Mouse (Mus musculus): ENCODE data around the gene Mettl9. TPM values are rescaled to one million over a fixed set of nuclear protein-coding genes. Genes with fewer than 3 reads are reported as not detected.

Mettl9 gene
- total and polyA plus RNA-seq, 2 experiments from 2014 or later = 118 to 154 TPM

DNA sequence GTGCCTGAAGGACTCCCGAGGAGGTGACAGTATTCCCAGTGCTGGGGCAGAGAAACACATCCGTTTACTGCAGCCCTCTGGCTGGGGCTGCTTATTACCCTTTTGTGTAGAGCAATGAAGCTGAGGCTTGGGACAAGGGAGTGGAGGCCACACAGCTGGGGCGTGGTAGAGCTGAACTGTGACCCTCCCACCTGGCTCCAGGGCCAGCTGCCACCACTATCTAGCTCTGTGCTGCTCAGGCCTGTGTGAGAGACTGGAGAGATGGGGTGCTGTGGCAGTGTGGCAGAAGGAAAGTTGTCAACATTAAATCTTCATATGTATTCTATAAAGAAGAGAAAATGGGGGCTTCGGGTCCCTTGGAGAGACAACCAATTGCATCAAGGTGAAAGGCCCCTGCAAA is 58.8 kb downstream of the Mettl9 start:
- Histone ChIP-seq H3K4me1 (ENCODE audit: insufficient read depth) (no peaks in the 10 kb centered on the region), H3K27ac (ENCODE audit: low read depth, low read length) (no peak overlapping the region), H3K9ac (no peak overlapping the region), H3K36me3 (ENCODE audit: insufficient read depth) (no peaks in the 10 kb centered on the region), H3K27me3 (ENCODE audit: insufficient read depth, low read length) (no peaks in the 10 kb centered on the region), H3K9me3 (ENCODE audit: low read length) (no peaks in the 10 kb centered on the region), H3K4me2 (ENCODE audit: low read depth) (no peak overlapping the region), H3K4me3 (ENCODE audit: low read depth, low read length) (no peak overlapping the region)
- ATAC-seq (no peak), DNase-seq (no peak)
- no peak for TF ChIP-seq CTCF (IDR thresholded peaks at IDR 0.05; ENCODE audit: low read depth)
- WGBS = 72% methylated on average over 4 of the region's 4 CpGs

DNA sequence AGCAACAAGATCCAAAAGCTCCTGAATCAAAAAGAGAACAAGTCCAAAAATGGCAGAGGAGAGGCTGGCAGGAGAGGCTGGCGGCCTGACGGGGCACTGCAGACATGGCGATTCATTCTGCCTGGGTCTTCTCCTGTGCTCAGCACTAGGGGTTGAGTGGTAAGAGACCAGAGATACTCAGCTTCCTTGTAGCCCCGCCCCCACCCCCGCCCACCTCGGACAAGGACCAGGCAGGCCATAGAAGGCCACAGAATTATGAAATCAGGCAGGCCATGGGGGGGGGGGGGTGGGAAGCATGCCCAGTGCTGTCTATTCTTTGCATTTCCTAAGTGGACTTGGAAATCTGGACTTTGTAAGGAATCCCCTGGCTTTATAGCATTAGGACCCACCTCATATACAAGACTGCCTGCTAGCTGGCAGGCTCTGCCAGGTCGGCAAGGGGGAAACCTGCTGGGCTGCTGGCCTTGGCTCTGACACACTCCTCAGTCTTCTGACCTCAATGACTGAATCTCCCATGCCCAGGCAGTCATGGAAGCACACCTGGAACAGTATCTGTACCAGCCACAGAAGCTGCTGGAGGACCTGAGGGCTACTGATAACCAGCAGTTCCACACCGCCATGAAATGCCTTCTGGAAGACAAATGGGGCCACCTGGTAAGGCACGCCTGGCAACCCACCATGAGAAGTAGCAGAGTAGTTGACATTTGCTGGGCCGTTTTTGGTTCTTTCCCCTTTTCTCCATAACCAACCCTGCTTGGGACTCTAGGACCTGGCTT is 64.6 kb downstream of the Mettl9 start:
- WGBS = 71% methylated on average over 10 of the region's 10 CpGs
- Histone ChIP-seq H3K27me3 (ENCODE audit: insufficient read depth, low read length) (no peaks in the 10 kb centered on the region), H3K4me2 (ENCODE audit: low read depth) (no peak overlapping the region), H3K27ac (ENCODE audit: low read depth, low read length) (no peak overlapping the region), H3K9me3 (ENCODE audit: low read length) (no peaks in the 10 kb centered on the region), H3K4me1 (ENCODE audit: insufficient read depth) (no peaks in the 10 kb centered on the region), H3K4me3 (ENCODE audit: low read depth, low read length) (no peak overlapping the region), H3K9ac (no peak overlapping the region), H3K36me3 (ENCODE audit: insufficient read depth) (no peaks in the 10 kb centered on the region)
- no peak for TF ChIP-seq CTCF (IDR thresholded peaks at IDR 0.05; ENCODE audit: low read depth)
- no peak for ATAC-seq
- DNase-seq = no peak

DNA sequence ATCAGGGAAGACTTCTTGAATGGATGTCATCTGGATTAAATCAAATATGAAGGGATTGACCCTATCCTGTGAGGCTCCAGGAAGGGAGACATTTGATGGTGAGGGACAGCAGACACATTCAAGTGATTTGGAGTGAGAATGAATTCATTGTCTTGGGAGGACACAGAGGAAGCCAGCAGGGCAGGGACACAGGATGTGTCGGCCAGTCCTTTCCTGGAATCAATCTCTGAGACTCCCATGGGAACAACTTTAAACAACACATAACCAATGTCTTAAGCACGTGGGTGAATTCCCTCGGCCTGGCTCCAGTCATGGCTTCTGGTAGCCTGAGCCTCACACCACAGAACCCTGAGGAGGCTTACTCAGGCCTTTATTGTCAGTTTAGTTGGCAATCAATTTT is 73.6 kb downstream of the Mettl9 start:
- WGBS = 81% methylated on average over 3 of the region's 3 CpGs

DNA sequence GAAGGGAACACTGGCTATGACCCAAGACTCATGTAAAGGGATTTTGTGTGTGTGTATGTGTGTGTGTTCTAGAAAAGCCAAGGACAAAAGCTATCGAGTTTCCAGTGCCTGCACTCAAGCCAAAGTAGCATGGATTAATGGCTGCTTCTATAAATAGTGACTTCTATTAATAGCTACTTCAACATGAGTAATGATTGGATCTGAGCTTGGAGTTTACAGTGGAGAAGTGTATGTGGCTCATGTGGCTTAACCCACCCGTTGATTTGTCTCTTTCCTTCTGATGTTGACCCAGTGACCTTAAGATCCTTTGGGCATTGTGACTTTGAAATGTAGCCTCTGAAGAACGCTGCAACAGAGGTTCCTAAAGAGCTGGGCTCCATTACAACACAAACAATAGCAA is 77.1 kb downstream of the Mettl9 start:
- DNase-seq = no peak
- Histone ChIP-seq H3K4me1 (ENCODE audit: insufficient read depth) (no peaks in the 10 kb centered on the region), H3K9ac (no peak overlapping the region), H3K4me3 (ENCODE audit: low read depth, low read length) (no peak overlapping the region), H3K4me2 (ENCODE audit: low read depth) (no peak overlapping the region), H3K36me3 (ENCODE audit: insufficient read depth) (no peaks in the 10 kb centered on the region), H3K27me3 (ENCODE audit: insufficient read depth, low read length) (no peaks in the 10 kb centered on the region), H3K27ac (ENCODE audit: low read depth, low read length) (no peak overlapping the region), H3K9me3 (ENCODE audit: low read length) (no peaks in the 10 kb centered on the region)
- whole genome bisulfite sequencing = 39% methylated on average over 3 of the region's 3 CpGs
- ATAC-seq = no peak
- no peak for TF ChIP-seq CTCF (IDR thresholded peaks at IDR 0.05; ENCODE audit: low read depth)

More for the DNA sequence above, 73.6 kb downstream of the Mettl9 start:
- no peak for TF ChIP-seq CTCF (IDR thresholded peaks at IDR 0.05; ENCODE audit: low read depth)
- no peak overlapping the region for H3K4me2 ChIP-seq (ENCODE audit: low read depth)
- no peaks in the 10 kb centered on the region for H3K36me3 ChIP-seq (ENCODE audit: insufficient read depth)
- DNase-seq (no peak), ATAC-seq (no peak)
- no peaks in the 10 kb centered on the region for H3K9me3 ChIP-seq (ENCODE audit: low read length)
- no peak overlapping the region for H3K9ac ChIP-seq
- H3K4me1 ChIP-seq (ENCODE audit: insufficient read depth) = no peaks in the 10 kb centered on the region
- H3K4me3 ChIP-seq (ENCODE audit: low read depth, low read length) = no peak overlapping the region
- H3K27me3 ChIP-seq (ENCODE audit: insufficient read depth, low read length) = no peaks in the 10 kb centered on the region
- no peak overlapping the region for H3K27ac ChIP-seq (ENCODE audit: low read depth, low read length)

DNA sequence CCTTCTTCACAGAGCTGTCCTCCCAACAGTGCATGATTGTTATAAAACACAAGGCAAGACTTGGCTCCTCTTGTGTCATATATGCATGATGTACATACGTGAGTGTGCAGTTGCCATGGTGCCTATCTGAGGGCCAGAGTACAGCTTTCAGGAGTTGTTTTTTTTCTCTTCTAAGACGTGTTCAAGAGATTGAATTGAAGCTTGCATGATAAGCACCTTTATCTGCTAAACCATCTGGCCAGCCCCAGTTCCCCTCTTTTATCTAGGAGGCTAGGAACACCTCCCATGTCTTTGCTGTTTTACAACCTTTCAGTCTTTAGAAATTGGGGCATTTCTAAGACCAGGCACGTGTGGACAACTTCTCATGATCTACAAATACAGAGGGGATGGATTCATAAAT is 77.5 kb downstream of the Mettl9 start:
- no peaks in the 10 kb centered on the region for H3K4me1 ChIP-seq (ENCODE audit: insufficient read depth)
- H3K4me2 ChIP-seq (ENCODE audit: low read depth) = no peak overlapping the region
- no peak overlapping the region for H3K9ac ChIP-seq
- no peaks in the 10 kb centered on the region for H3K36me3 ChIP-seq (ENCODE audit: insufficient read depth)
- 73% methylated on average over 3 of the region's 3 CpGs for WGBS
- no peaks in the 10 kb centered on the region for H3K9me3 ChIP-seq (ENCODE audit: low read length)
- H3K27me3 ChIP-seq (ENCODE audit: insufficient read depth, low read length) = no peaks in the 10 kb centered on the region
- TF ChIP-seq CTCF (IDR thresholded peaks at IDR 0.05; ENCODE audit: low read depth) = no peak
- no peak for DNase-seq
- no peak overlapping the region for H3K4me3 ChIP-seq (ENCODE audit: low read depth, low read length)
- H3K27ac ChIP-seq (ENCODE audit: low read depth, low read length) = no peak overlapping the region
- ATAC-seq = no peak

DNA sequence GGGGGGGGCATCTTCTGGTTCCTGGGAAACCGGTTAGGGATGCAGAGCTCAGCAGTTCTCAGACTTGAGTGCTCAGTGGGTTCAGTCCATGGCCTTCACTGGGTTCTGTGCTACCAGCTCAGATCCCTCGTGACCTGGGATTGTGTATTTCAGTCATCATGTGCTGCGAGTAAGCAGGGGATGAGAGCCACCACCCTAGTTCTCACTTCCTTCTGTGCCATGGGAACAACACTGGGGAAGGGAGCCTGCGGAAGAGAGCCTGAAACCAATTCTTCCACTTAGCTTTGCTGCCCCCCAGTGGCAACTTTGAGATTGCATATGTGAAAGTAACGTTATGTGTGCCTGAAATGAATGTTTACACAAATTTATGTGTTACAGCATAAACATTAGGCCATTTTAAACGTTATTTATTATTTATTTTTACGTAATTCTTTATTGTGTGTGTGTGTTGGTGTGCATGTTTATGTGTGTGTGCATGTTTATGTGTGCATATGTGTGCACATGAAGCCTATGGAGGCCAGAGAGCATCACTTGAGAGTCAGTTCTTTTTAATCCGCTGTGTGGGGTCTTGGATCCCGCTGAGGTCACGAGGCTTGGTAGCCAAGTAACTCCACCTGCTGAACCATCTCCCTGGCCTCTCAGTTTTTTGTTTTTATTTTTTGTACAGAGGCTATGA is 86.0 kb downstream of the Mettl9 start:
- TF ChIP-seq CTCF (IDR thresholded peaks at IDR 0.05; ENCODE audit: low read depth) = peak; percentile 93
- 10% methylated on average over 10 of the region's 10 CpGs for WGBS

More for the DNA sequence above, 86.0 kb downstream of the Mettl9 start:
- ATAC-seq (peak; percentile 96), DNase-seq (peak; percentile 92)
- no peak overlapping the region for H3K9ac ChIP-seq
- no peak overlapping the region for H3K4me2 ChIP-seq (ENCODE audit: low read depth)
- H3K27ac ChIP-seq (ENCODE audit: low read depth, low read length) = no peak overlapping the region
- H3K4me1 ChIP-seq (ENCODE audit: insufficient read depth) = no peaks in the 10 kb centered on the region
- H3K4me3 ChIP-seq (ENCODE audit: low read depth, low read length) = no peak overlapping the region
- no peaks in the 10 kb centered on the region for H3K36me3 ChIP-seq (ENCODE audit: insufficient read depth)
- no peaks in the 10 kb centered on the region for H3K27me3 ChIP-seq (ENCODE audit: insufficient read depth, low read length)
- H3K9me3 ChIP-seq (ENCODE audit: low read length) = no peaks in the 10 kb centered on the region

Other genes starting within 250 kb of the Mettl9 start
- not detected in 2 replicates for gene Gm5737, start 222.1 kb upstream of the Mettl9 start, total RNA-seq (2014; rRNA removed)
- 0.16 TPM in 1 of 2 replicates, not detected in the other for gene Gm5737, start 222.1 kb upstream of the Mettl9 start, polyA plus RNA-seq (2015; fragmentation: Nextera tagmentation; extraction: Ambion mirVana)
- gene Eef2k, start 191.6 kb upstream of the Mettl9 start, total RNA-seq (2014; rRNA removed) = 53.8 and 56.4 TPM in 2 replicates
- gene Eef2k, start 191.6 kb upstream of the Mettl9 start, polyA plus RNA-seq (2015; fragmentation: Nextera tagmentation; extraction: Ambion mirVana) = 31.6 and 35.4 TPM in 2 replicates
- 28.3 and 31.2 TPM in 2 replicates for gene Polr3e, start 116.7 kb upstream of the Mettl9 start, total RNA-seq (2014; rRNA removed)
- gene Polr3e, start 116.7 kb upstream of the Mettl9 start, polyA plus RNA-seq (2015; fragmentation: Nextera tagmentation; extraction: Ambion mirVana) = 18.1 and 20.9 TPM in 2 replicates
- 20.2 and 21.2 TPM in 2 replicates for gene Cdr2, start 52.1 kb upstream of the Mettl9 start, total RNA-seq (2014; rRNA removed)
- gene Cdr2, start 52.1 kb upstream of the Mettl9 start, polyA plus RNA-seq (2015; fragmentation: Nextera tagmentation; extraction: Ambion mirVana) = 5.4 and 5.8 TPM in 2 replicates
- 0.48 TPM in 1 of 2 replicates, not detected in the other for gene Mfsd13b, start 51.9 kb upstream of the Mettl9 start, total RNA-seq (2014; rRNA removed)
- 0.21 and 0.53 TPM in 2 replicates for gene Mfsd13b, start 51.9 kb upstream of the Mettl9 start, polyA plus RNA-seq (2015; fragmentation: Nextera tagmentation; extraction: Ambion mirVana)
- 0.77 and 1.00 TPM in 2 replicates for gene Igsf6, start 40.1 kb downstream of the Mettl9 start, total RNA-seq (2014; rRNA removed)
- 0.43 and 0.74 TPM in 2 replicates for gene Igsf6, start 40.1 kb downstream of the Mettl9 start, polyA plus RNA-seq (2015; fragmentation: Nextera tagmentation; extraction: Ambion mirVana)
- 0.31 and 0.48 TPM in 2 replicates for gene Otoa, start 47.2 kb downstream of the Mettl9 start, total RNA-seq (2014; rRNA removed)
- 0.16 and 0.33 TPM in 2 replicates for gene Otoa, start 47.2 kb downstream of the Mettl9 start, polyA plus RNA-seq (2015; fragmentation: Nextera tagmentation; extraction: Ambion mirVana)